Mouse (Mus musculus) thymus, adult 2 months (tissue): ENCODE measurements around the gene Znrf1. TPM values are rescaled to one million over a fixed set of nuclear protein-coding genes. Genes with fewer than 3 reads are reported as not detected.
"Not testable (repeated sequence)": the region's sequence is repeated elsewhere in the genome, so short reads cannot be mapped to it uniquely, and the experiment has no call there.

Experiments used
- DNase-seq: peaks from one replicate; pipeline ENCODE4 v3.0.0; 2021
- H3K27ac ChIP-seq: fragments of 200-500 bp; 2 replicates; pipeline ENCODE4 v1.5.1; 2012; ENCODE audit warnings: low read length, control low read depth; ENCODE audit not compliant: control insufficient read depth, insufficient read depth
- H3K27me3 ChIP-seq: fragments of 200-500 bp; 2 replicates; pipeline ENCODE4 v1.6.1; 2012; ENCODE audit warnings: mild to moderate bottlenecking, low read length, moderate library complexity, mixed read lengths; ENCODE audit not compliant: control insufficient read depth, insufficient read depth
- H3K36me3 ChIP-seq: fragments of 200-500 bp; 2 replicates; pipeline ENCODE4 v1.6.1; 2012; ENCODE audit warnings: mild to moderate bottlenecking, low read length, moderate library complexity; ENCODE audit not compliant: control insufficient read depth, insufficient read depth
- H3K4me1 ChIP-seq: fragments of 200-500 bp; replicated peaks from 2 replicates; pipeline ENCODE4 v1.6.1; 2012; ENCODE audit warnings: low read length; ENCODE audit not compliant: control insufficient read depth, insufficient read depth
- H3K4me3 ChIP-seq: fragments of 200-500 bp; 2 replicates; pipeline ENCODE4 v1.5.1; 2012; ENCODE audit warnings: mild to moderate bottlenecking, low read length, control low read depth, moderate library complexity; ENCODE audit not compliant: control insufficient read depth, insufficient read depth
- CTCF ChIP-seq: fragments of 200-500 bp; IDR thresholded peaks from 2 replicates; pipeline ENCODE4 v1.5.1; 2012; ENCODE audit warnings: mild to moderate bottlenecking, control low read depth, low read length, moderate library complexity, borderline replicate concordance; ENCODE audit not compliant: control insufficient read depth, poor library complexity, insufficient read depth; ENCODE audit errors: extremely low read depth
- POLR2A ChIP-seq: fragments of 200-500 bp; IDR thresholded peaks from 2 replicates; pipeline ENCODE4 v1.6.1; 2012; ENCODE audit warnings: mild to moderate bottlenecking, low read length, control low read depth, moderate library complexity; ENCODE audit not compliant: control insufficient read depth, poor library complexity, insufficient read depth; ENCODE audit errors: extremely low read depth
- WGBS: fragments of 180-500 bp; shearing (Covaris S2); methylation state at CpG from one replicate; pipeline ENCODE4 v1.1.7; 2018; 5-methylcytosine and 5-hydroxymethylcytosine counted together
- polyA plus RNA-seq: library from polyadenylated mRNA; depleted of rRNA; stranded (reverse); fragments of >200 nt; gene quantifications from 2 replicates; pipeline ENCODE4 v1.2.3, GENCODE M21; 2012

Gene Znrf1
- polyA plus RNA-seq, 1 experiment: 968 TPM

GRCm38 (mm10) chr8:111630105-111630521 is 94.2 kb downstream of the Znrf1 start, which contains the start of gene Ldhd:
Gene Ldhd, minus strand, starts transcription at chr8:111630374.
- no peaks in the 10 kb centered on the region for H3K27me3 ChIP-seq
- WGBS: 15% methylated on average over 13 of the region's 13 CpGs
- H3K4me3 ChIP-seq: peak within 1 kb of the TSS; percentile 44
- no peak within 1 kb of the TSS for H3K27ac ChIP-seq
- no peaks in the 10 kb centered on the region for H3K36me3 ChIP-seq
- TF ChIP-seq POLR2A (no peak), CTCF (no peak)
- no peak for DNase-seq
- H3K4me1 ChIP-seq: peaks cover 53% of the 10 kb centered on the region

DNA sequence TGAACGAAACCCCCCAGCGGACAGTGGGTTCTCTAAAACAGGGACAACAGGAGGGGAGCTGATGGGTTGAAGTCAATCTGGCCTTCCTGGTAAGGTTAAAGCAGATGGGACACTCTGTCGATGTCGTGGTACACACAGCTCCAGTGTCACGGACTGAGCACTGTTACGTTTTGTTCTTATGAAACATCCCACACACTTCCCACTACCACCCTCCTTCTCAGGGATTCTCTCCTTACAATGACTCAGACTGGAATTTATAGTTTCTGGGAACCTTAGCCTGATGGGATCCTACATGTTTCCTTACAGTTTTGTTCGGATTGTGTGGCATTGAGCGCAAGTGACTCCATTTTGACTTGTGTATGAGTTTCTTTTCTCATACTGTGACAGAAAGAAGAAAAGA is 95.7 kb downstream of the Znrf1 start:
- no peaks in the 10 kb centered on the region for H3K36me3 ChIP-seq
- no peaks in the 10 kb centered on the region for H3K27me3 ChIP-seq
- no peak overlapping the region for H3K27ac ChIP-seq
- H3K4me3 ChIP-seq: no peak overlapping the region
- DNase-seq: no peak
- WGBS: 97% methylated on average over 8 of the region's 8 CpGs
- H3K4me1 ChIP-seq: peaks cover 41% of the 10 kb centered on the region
- no peak for TF ChIP-seq POLR2A
- no peak for TF ChIP-seq CTCF

GRCm38 (mm10) chr8:111632976-111633375 is 97.1 kb downstream of the Znrf1 start:
- peaks cover 27% of the 10 kb centered on the region for H3K4me1 ChIP-seq
- WGBS: 98% methylated on average over 3 of the region's 3 CpGs
- DNase-seq: no peak
- H3K36me3 ChIP-seq: no peaks in the 10 kb centered on the region
- H3K4me3 ChIP-seq: no peak overlapping the region
- no peak for TF ChIP-seq POLR2A
- no peak for TF ChIP-seq CTCF
- no peak overlapping the region for H3K27ac ChIP-seq
- H3K27me3 ChIP-seq: no peaks in the 10 kb centered on the region

- Histone ChIP-seq H3K4me1 (peaks cover 2% of the 10 kb centered on the region; the same call in 1 of the 2 replicates), H3K36me3 (no peaks in the 10 kb centered on the region), H3K27ac (no peak overlapping the region), H3K27me3 (no peaks in the 10 kb centered on the region), H3K4me3 (no peak overlapping the region)
- DNase-seq: no peak
- no peak for TF ChIP-seq CTCF
Observed at GRCm38 (mm10) chr8:111638086-111638485, 102.2 kb downstream of the Znrf1 start.

DNA sequence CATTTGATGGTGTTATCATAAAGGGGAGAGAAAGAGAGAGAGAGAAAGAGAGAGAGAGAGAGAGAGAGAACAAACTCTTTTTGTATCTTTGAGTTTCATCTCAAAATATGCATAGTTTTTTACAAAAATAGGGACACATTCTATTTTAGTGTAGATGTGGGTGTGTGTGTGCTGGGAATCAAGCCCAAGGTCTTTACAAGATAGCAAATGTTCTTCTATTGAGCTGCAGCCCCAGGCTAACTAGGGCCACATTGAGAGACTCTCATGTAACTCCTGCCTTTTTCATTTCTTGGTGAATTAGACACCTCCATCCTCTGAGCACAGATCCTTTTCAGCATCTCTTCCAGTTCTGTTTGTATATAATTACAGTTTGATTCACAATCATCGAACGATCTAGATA is 105.2 kb downstream of the Znrf1 start:
- no peak for TF ChIP-seq CTCF
- no peak for TF ChIP-seq POLR2A
- no peaks in the 10 kb centered on the region for H3K27me3 ChIP-seq
- H3K36me3 ChIP-seq: no peaks in the 10 kb centered on the region

DNA sequence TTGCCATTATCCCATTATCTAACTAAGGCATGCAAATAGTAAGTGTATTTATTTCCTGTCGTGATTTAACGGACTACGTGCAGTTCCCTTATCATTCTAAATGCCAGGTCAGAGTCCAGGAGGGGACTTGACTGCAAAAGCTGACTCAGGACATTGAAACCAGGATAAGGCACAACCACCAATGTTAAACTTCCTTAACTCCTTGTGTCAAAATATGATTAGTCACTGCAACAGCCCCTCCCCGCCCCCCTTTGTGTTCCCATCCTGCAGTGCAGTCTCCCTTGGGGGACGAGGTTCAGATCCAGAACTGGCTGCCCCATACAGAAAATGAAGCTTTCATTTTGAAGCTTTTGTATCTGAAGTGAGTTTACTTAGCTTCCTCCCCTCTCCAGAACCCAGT is 106.6 kb downstream of the Znrf1 start:
- peak; percentile 16 for DNase-seq
- 20% methylated on average over 5 of the region's 5 CpGs for WGBS
- no peaks in the 10 kb centered on the region for H3K27me3 ChIP-seq
- peaks cover 2% of the 10 kb centered on the region; the same call in 1 of the 2 replicates for H3K4me1 ChIP-seq
- H3K36me3 ChIP-seq: no peaks in the 10 kb centered on the region
- TF ChIP-seq POLR2A: no peak
- no peak for TF ChIP-seq CTCF
- H3K27ac ChIP-seq: no peak overlapping the region
- H3K4me3 ChIP-seq: no peak overlapping the region

More for the DNA sequence above, 105.2 kb downstream of the Znrf1 start:
- Histone ChIP-seq H3K27ac (no peak overlapping the region), H3K4me3 (no peak overlapping the region), H3K4me1 (peaks cover 2% of the 10 kb centered on the region; the same call in 1 of the 2 replicates)
- no peak for DNase-seq
- WGBS: 98% methylated on average over 2 of the region's 2 CpGs

GRCm38 (mm10) chr8:111642939-111643263 is 107.0 kb downstream of the Znrf1 start:
- DNase-seq: no peak
- H3K4me3 ChIP-seq: no peak overlapping the region
- no peaks in the 10 kb centered on the region for H3K36me3 ChIP-seq
- H3K4me1 ChIP-seq: peaks cover 2% of the 10 kb centered on the region; the same call in 1 of the 2 replicates
- TF ChIP-seq CTCF: no peak
- TF ChIP-seq POLR2A: no peak
- WGBS: 2% methylated on average over 5 of the region's 5 CpGs
- H3K27me3 ChIP-seq: no peaks in the 10 kb centered on the region
- no peak overlapping the region for H3K27ac ChIP-seq

- H3K27ac ChIP-seq: peak within 1 kb of the TSS; percentile 3
- peak; percentile 93 for DNase-seq
- WGBS: under 1% methylated on average over 75 of the region's 75 CpGs
- TF ChIP-seq CTCF: peak; percentile 40; the same call in 1 of the 2 replicates
- peak; percentile 66 for TF ChIP-seq POLR2A
- peak within 1 kb of the TSS; percentile 65 for H3K4me3 ChIP-seq
- H3K4me1 ChIP-seq: peaks cover 2% of the 10 kb centered on the region
- H3K27me3 ChIP-seq: no peaks in the 10 kb centered on the region
- H3K36me3 ChIP-seq: no peaks in the 10 kb centered on the region
Observed at GRCm38 (mm10) chr8:111643264-111644141, 107.6 kb downstream of the Znrf1 start, which contains the start of gene Zfp1. Gene Zfp1, plus strand, starts transcription at chr8:111643401.

DNA sequence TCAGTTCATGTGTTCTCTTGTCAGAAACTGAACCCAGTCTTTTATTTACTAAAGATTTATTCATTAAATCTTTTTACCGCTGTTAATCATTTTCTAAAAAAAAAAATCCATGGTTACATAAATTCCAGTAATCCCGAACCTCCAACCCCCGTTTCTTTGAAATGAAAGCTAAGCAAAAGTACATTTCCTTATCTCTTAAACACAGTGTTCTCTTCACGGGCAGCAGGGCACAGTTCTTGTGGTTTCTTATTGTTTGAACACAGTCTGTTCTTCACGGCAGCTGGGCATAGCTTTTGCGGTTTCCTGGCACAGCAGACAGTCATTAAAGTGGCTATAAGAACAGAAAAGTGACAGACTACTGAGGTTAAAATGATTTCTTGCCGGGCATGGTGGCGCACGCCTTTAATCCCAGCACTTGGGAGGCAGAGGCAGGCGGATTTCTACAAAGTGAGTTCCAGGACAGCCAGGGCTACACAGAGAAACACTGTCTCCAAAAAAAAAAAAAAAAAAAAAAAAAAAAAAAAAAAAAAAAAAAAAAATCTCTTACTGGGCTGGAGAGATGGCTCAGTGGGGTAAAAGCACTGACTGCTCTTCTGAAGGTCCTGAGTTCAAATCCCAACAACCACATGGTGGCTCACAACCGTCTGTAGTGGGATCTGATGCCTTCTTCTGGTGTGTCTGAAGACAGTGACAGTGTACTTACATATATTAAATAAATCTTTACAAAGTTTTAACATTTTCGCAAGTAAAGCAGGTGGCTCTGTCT is 108.6 kb downstream of the Znrf1 start:
- not testable (repeated sequence) for H3K27me3 ChIP-seq, H3K4me1 ChIP-seq, H3K36me3 ChIP-seq
- WGBS: 14% methylated on average over 12 of the region's 12 CpGs
- peak; percentile 48 for DNase-seq
- Histone ChIP-seq H3K4me3 (peak overlapping the region; percentile 65; the same call in 1 of the 2 replicates), H3K27ac (peak overlapping the region; percentile 3; the same call in 1 of the 2 replicates)
